Mouse (Mus musculus) erythroblast, embryonic 14.5 days (primary cell): Measurements from ENCODE around the gene Gdpgp1. TPM values are rescaled to one million over a fixed set of nuclear protein-coding genes. Genes with fewer than 3 reads are reported as not detected.

Source experiments
- H3K27me3 ChIP-seq: 2 replicates; pipeline ENCODE4 v1.6.1; 2012; ENCODE audit warnings: inconsistent platforms; ENCODE audit not compliant: control insufficient read depth
- H3K36me3 ChIP-seq: 2 replicates; pipeline ENCODE4 v1.6.1; 2012; ENCODE audit warnings: mild to moderate bottlenecking, inconsistent platforms; ENCODE audit not compliant: control insufficient read depth
- H3K4me1 ChIP-seq: 2 replicates; pipeline ENCODE4 v1.6.1; 2012; ENCODE audit warnings: inconsistent platforms; ENCODE audit not compliant: control insufficient read depth
- H3K4me3 ChIP-seq: replicated peaks from 2 replicates; pipeline ENCODE3; 2012; ENCODE audit warnings: moderate library complexity, mild to moderate bottlenecking, inconsistent platforms
- H3K9me3 ChIP-seq: 2 replicates; pipeline ENCODE4 v1.6.1; 2012; ENCODE audit warnings: low read length, inconsistent platforms, mixed read lengths; ENCODE audit not compliant: control insufficient read depth
- GATA1 ChIP-seq: IDR thresholded peaks from 2 replicates; pipeline ENCODE4 v1.6.1; 2012; ENCODE audit warnings: low read length, inconsistent platforms, mixed read lengths
- TAL1 ChIP-seq: IDR thresholded peaks from 3 replicates; pipeline ENCODE4 v1.6.1; 2012; ENCODE audit warnings: low read length, inconsistent platforms, mixed read lengths
- polyA plus RNA-seq: library from polyadenylated mRNA; stranded (reverse); fragments of >175 nt; gene quantifications from 2 replicates; pipeline ENCODE4 v1.2.3, GENCODE M21; 2012

Gdpgp1 gene
- polyA plus RNA-seq, 1 experiment, result 0.06 TPM

GRCm38 (mm10) chr7:80273456-80273855 lies 40.8 kb downstream of the Gdpgp1 start:
- H3K9me3 ChIP-seq, result no peaks in the 10 kb centered on the region; the same call in 1 of the 2 replicates
- peaks cover 62% of the 10 kb centered on the region for H3K36me3 ChIP-seq
- no peak for TF ChIP-seq GATA1
- no peaks in the 10 kb centered on the region for H3K27me3 ChIP-seq
- no peak overlapping the region for H3K4me3 ChIP-seq
- peaks cover 37% of the 10 kb centered on the region for H3K4me1 ChIP-seq

GRCm38 (mm10) chr7:80276374-80276773 lies 43.7 kb downstream of the Gdpgp1 start:
- no peaks in the 10 kb centered on the region; the same call in 1 of the 2 replicates for H3K9me3 ChIP-seq
- H3K27me3 ChIP-seq, result no peaks in the 10 kb centered on the region
- H3K36me3 ChIP-seq, result peaks cover 86% of the 10 kb centered on the region
- TF ChIP-seq TAL1 (no peak), GATA1 (no peak)
- H3K4me1 ChIP-seq, result peaks cover 18% of the 10 kb centered on the region
- H3K4me3 ChIP-seq, result no peak overlapping the region

- no peaks in the 10 kb centered on the region for H3K27me3 ChIP-seq
- TF ChIP-seq GATA1, result no peak
- no peak for TF ChIP-seq TAL1
Observed at GRCm38 (mm10) chr7:80280032-80280431, 47.4 kb downstream of the Gdpgp1 start.

GRCm38 (mm10) chr7:80280998-80281397 lies 48.3 kb downstream of the Gdpgp1 start:
- TF ChIP-seq TAL1 (no peak), GATA1 (no peak)

More at GRCm38 (mm10) chr7:80280032-80280431, 47.4 kb downstream of the Gdpgp1 start:
- H3K4me3 ChIP-seq, result no peak overlapping the region
- H3K4me1 ChIP-seq, result peaks cover 27% of the 10 kb centered on the region
- peaks cover 84% of the 10 kb centered on the region for H3K36me3 ChIP-seq
- H3K9me3 ChIP-seq, result no peaks in the 10 kb centered on the region; the same call in 1 of the 2 replicates

GRCm38 (mm10) chr7:80281646-80282045 lies 49.0 kb downstream of the Gdpgp1 start:
- TF ChIP-seq TAL1 (no peak), GATA1 (no peak)
- Histone ChIP-seq H3K4me3 (no peak overlapping the region), H3K27me3 (no peaks in the 10 kb centered on the region), H3K4me1 (peaks cover 25% of the 10 kb centered on the region), H3K9me3 (no peaks in the 10 kb centered on the region), H3K36me3 (peaks cover 85% of the 10 kb centered on the region)

More at GRCm38 (mm10) chr7:80280998-80281397, 48.3 kb downstream of the Gdpgp1 start:
- peaks cover 27% of the 10 kb centered on the region for H3K4me1 ChIP-seq
- H3K27me3 ChIP-seq, result no peaks in the 10 kb centered on the region
- no peak overlapping the region for H3K4me3 ChIP-seq
- H3K36me3 ChIP-seq, result peaks cover 87% of the 10 kb centered on the region
- no peaks in the 10 kb centered on the region for H3K9me3 ChIP-seq

- Histone ChIP-seq H3K4me3 (no peak overlapping the region), H3K4me1 (peaks cover 27% of the 10 kb centered on the region), H3K36me3 (peaks cover 86% of the 10 kb centered on the region), H3K9me3 (no peaks in the 10 kb centered on the region), H3K27me3 (no peaks in the 10 kb centered on the region)
- TF ChIP-seq GATA1 (peak; percentile 50), TAL1 (peak; percentile 43; the same call in 2 of the 3 replicates)
Observed at GRCm38 (mm10) chr7:80283226-80283918, 50.7 kb downstream of the Gdpgp1 start.

- Histone ChIP-seq H3K4me3 (no peak overlapping the region), H3K4me1 (peaks cover 24% of the 10 kb centered on the region), H3K27me3 (no peaks in the 10 kb centered on the region), H3K9me3 (no peaks in the 10 kb centered on the region), H3K36me3 (peaks cover 78% of the 10 kb centered on the region)
- TF ChIP-seq TAL1, result no peak
- no peak for TF ChIP-seq GATA1
Observed at GRCm38 (mm10) chr7:80284391-80284790, 51.7 kb downstream of the Gdpgp1 start.

- Histone ChIP-seq H3K27me3 (no peaks in the 10 kb centered on the region), H3K4me1 (peaks cover 22% of the 10 kb centered on the region), H3K36me3 (peaks cover 79% of the 10 kb centered on the region), H3K4me3 (no peak overlapping the region), H3K9me3 (no peaks in the 10 kb centered on the region)
- TF ChIP-seq TAL1 (no peak), GATA1 (no peak)
Observed at GRCm38 (mm10) chr7:80285725-80286124, 53.1 kb downstream of the Gdpgp1 start.

GRCm38 (mm10) chr7:80287736-80288135 lies 55.1 kb downstream of the Gdpgp1 start:
- TF ChIP-seq GATA1 (no peak), TAL1 (no peak)
- H3K9me3 ChIP-seq, result no peaks in the 10 kb centered on the region
- H3K36me3 ChIP-seq, result peaks cover 80% of the 10 kb centered on the region
- H3K4me3 ChIP-seq, result no peak overlapping the region
- peaks cover 33% of the 10 kb centered on the region for H3K4me1 ChIP-seq
- no peaks in the 10 kb centered on the region for H3K27me3 ChIP-seq

Other genes with a start within 250 kb of the Gdpgp1 start
- 0.20 and 0.27 TPM in 2 replicates for gene Zfp710, start 208.1 kb upstream of the Gdpgp1 start, polyA plus RNA-seq
- gene Idh2, start 117.5 kb upstream of the Gdpgp1 start, polyA plus RNA-seq, result 3.8 and 4.1 TPM in 2 replicates
- gene Sema4b, start 46.0 kb upstream of the Gdpgp1 start, polyA plus RNA-seq, result 3.1 and 3.2 TPM in 2 replicates
- gene Cib1, start 52 bp upstream of the Gdpgp1 start, polyA plus RNA-seq, result 9.1 and 10.7 TPM in 2 replicates
- gene Ttll13, start 13.5 kb downstream of the Gdpgp1 start, polyA plus RNA-seq, result 0.06 and 0.42 TPM in 2 replicates
- 2.9 and 4.1 TPM in 2 replicates for gene Ngrn, start 28.4 kb downstream of the Gdpgp1 start, polyA plus RNA-seq
- gene Vps33b, start 36.8 kb downstream of the Gdpgp1 start, polyA plus RNA-seq, result 0.13 and 0.14 TPM in 2 replicates
- 3.0 and 4.6 TPM in 2 replicates for gene Prc1, start 61.6 kb downstream of the Gdpgp1 start, polyA plus RNA-seq
- gene Rccd1, start 91.6 kb downstream of the Gdpgp1 start, polyA plus RNA-seq, result 0.21 and 0.34 TPM in 2 replicates
- gene Unc45a, start 108.1 kb downstream of the Gdpgp1 start, polyA plus RNA-seq, result 1.5 and 2.7 TPM in 2 replicates
- 1.4 and 1.8 TPM in 2 replicates for gene Hddc3, start 110.2 kb downstream of the Gdpgp1 start, polyA plus RNA-seq
- 0.05 and 0.14 TPM in 2 replicates for gene Man2a2, start 138.5 kb downstream of the Gdpgp1 start, polyA plus RNA-seq
- gene Fes, start 155.1 kb downstream of the Gdpgp1 start, polyA plus RNA-seq, result 0.69 and 0.95 TPM in 2 replicates
- 0.65 and 0.76 TPM in 2 replicates for gene Furin, start 172.6 kb downstream of the Gdpgp1 start, polyA plus RNA-seq